Mouse (Mus musculus) neural tube, embryonic 13.5 days (tissue): ENCODE measurements at regions not wholly inside any gene's neighbourhood (a gene's known extent, or its start where the extent isn't known, plus 50 kb on each side); places are given as distances from the start of the nearest gene placed in this dataset.

ENCODE experiments used
- ATAC-seq: fragments of 200-750 bp; cut with Nextera tagmentation; 2 replicates; pipeline ENCODE4 v1.8.0; 2017; ENCODE audit warnings: low read depth, mild to moderate bottlenecking, moderate TSS enrichment, moderate library complexity
- H3K27ac ChIP-seq: fragments of 300-500 bp; sonication (generic); replicated peaks from 2 replicates; pipeline ENCODE4 v1.5.1; 2015; ENCODE audit warnings: moderate library complexity, mild to moderate bottlenecking, inconsistent platforms
- H3K27me3 ChIP-seq: fragments of 300-500 bp; sonication (generic); 2 replicates; pipeline ENCODE4 v1.6.1; 2015; ENCODE audit warnings: mild to moderate bottlenecking, inconsistent platforms
- H3K36me3 ChIP-seq: fragments of 300-500 bp; sonication (generic); 2 replicates; pipeline ENCODE4 v1.6.1; 2015; ENCODE audit warnings: mild to moderate bottlenecking, inconsistent platforms
- H3K4me1 ChIP-seq: fragments of 300-500 bp; sonication (generic); replicated peaks from 2 replicates; pipeline ENCODE4 v1.6.1; 2015; ENCODE audit warnings: inconsistent platforms
- H3K4me2 ChIP-seq: fragments of 300-500 bp; sonication (generic); 2 replicates; pipeline ENCODE4 v1.6.1; 2015; ENCODE audit warnings: inconsistent platforms, mild to moderate bottlenecking, moderate library complexity
- H3K4me3 ChIP-seq: fragments of 300-500 bp; sonication (generic); 2 replicates; pipeline ENCODE4 v1.5.1; 2015; ENCODE audit warnings: mild to moderate bottlenecking, inconsistent platforms
- H3K9ac ChIP-seq: fragments of 300-500 bp; sonication (generic); 2 replicates; pipeline ENCODE4 v1.6.1; 2015; ENCODE audit warnings: moderate library complexity, mild to moderate bottlenecking, inconsistent platforms
- H3K9me3 ChIP-seq: fragments of 300-500 bp; sonication (generic); 2 replicates; pipeline ENCODE4 v1.6.1; 2016; ENCODE audit warnings: inconsistent platforms
- WGBS: fragments of 180-500 bp; shearing (Covaris S2); methylation state at CpG from one replicate; pipeline ENCODE4 v1.1.7; 2015; 5-methylcytosine and 5-hydroxymethylcytosine counted together

DNA sequence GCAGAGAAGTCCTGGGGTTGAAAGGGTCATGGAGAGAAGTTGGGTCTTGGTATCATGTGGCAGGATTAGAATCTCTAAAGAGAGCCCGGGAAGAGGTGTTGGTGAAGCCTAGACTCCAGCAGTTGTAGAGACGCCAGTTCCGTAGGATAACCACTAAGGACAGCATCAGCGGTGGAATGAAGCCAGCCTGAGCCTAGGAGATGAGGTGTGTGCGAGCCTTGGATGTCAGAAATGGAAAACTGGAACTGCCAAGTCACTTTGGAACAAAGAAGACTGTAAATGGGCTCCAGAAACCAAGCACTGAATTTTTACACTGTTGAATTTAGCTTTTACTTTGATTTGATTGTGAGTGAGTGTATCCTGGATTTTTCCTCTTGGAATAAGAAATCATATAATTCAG lies 92.3 kb upstream of the Alg10b start:
- no peaks in the 10 kb centered on the region for H3K9me3 ChIP-seq
- H3K4me3 ChIP-seq: no peak overlapping the region
- H3K4me1 ChIP-seq: no peaks in the 10 kb centered on the region
- no peaks in the 10 kb centered on the region for H3K27me3 ChIP-seq
- H3K9ac ChIP-seq: no peak overlapping the region
- no peaks in the 10 kb centered on the region for H3K36me3 ChIP-seq
- no peak for ATAC-seq
- no peak overlapping the region for H3K27ac ChIP-seq
- H3K4me2 ChIP-seq: no peak overlapping the region
- WGBS: 89% methylated on average over 5 of the region's 5 CpGs

DNA sequence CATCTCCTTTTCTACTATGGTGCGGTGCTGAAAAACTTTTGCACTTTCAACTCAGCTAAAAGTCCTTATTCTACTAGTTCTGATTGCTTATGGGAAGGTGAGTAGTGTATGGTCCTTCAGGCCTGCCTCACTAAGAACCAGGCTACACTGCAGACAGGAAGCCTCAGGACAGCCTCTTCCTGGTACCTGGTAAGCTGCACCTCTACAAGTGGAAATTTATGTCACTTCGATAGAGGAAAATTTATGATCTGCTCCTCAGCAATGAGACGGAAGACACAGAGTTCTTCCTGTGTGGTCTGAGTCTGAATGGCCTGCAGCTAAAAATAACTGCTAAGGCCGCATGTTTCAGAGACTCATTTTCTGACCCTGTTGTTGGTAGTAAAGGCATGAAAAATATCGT lies 83.1 kb upstream of the Alg10b start:
- no peak for ATAC-seq
- WGBS: 51% methylated on average over 5 of the region's 5 CpGs
- no peaks in the 10 kb centered on the region for H3K9me3 ChIP-seq

GRCm38 (mm10) chr15:90148663-90149062 lies 75.4 kb upstream of the Alg10b start:
- ATAC-seq: no peak
- no peaks in the 10 kb centered on the region for H3K27me3 ChIP-seq

More for the DNA sequence above, 83.1 kb upstream of the Alg10b start:
- H3K4me3 ChIP-seq: no peak overlapping the region
- no peak overlapping the region for H3K27ac ChIP-seq
- no peaks in the 10 kb centered on the region for H3K27me3 ChIP-seq
- no peaks in the 10 kb centered on the region for H3K4me1 ChIP-seq
- H3K4me2 ChIP-seq: no peak overlapping the region
- no peaks in the 10 kb centered on the region for H3K36me3 ChIP-seq
- H3K9ac ChIP-seq: no peak overlapping the region

DNA sequence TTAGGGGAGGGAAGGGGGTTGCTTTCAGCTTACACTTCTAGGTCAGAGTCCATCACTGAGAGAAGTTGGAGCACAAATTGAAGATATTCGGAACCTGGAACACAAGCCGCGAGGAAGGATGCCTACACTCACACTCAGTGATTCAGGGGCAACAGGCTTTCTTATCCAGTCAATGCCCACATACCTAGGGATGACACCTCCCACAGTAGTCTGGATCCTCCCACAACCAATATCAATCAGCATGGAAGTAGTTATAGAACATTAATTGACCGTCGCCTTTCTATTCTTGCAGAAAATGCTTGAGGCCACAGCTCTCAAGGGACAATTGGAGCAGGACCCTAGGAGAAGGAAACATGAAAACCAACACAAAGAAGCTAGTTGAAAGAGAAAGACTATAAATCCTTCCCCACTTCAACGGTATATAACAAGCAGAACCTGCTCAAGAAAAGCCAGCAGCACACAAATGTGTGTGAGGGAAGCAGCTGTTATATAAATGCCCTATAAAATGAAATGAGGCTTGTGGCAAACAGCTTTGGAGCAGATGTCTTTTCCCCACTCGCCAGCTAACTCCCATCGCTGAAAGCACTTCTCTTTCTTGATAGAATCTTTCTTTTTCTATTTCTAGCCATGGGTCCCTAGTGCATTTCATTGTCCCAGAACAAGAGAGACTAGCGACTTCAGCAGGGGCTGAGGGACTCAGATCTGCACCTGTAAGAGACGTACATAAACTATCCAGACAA lies 70.1 kb upstream of the Alg10b start:
- Histone ChIP-seq H3K4me3 (no peak overlapping the region), H3K36me3 (no peaks in the 10 kb centered on the region), H3K4me2 (no peak overlapping the region), H3K4me1 (peaks cover 8% of the 10 kb centered on the region), H3K27me3 (no peaks in the 10 kb centered on the region), H3K27ac (peak overlapping the region; percentile 28; the same call in 1 of the 2 replicates), H3K9ac (no peak overlapping the region), H3K9me3 (no peaks in the 10 kb centered on the region; the same call in 1 of the 2 replicates)
- ATAC-seq: peak; percentile 83
- WGBS: 21% methylated on average over 10 of the region's 10 CpGs

More at GRCm38 (mm10) chr15:90148663-90149062, 75.4 kb upstream of the Alg10b start:
- no peak overlapping the region for H3K9ac ChIP-seq
- H3K4me1 ChIP-seq: 0 out of 2 replicates have a peak, but pooled peaks cover under 1% of the 10 kb centered on the region
- H3K27ac ChIP-seq: no peak overlapping the region
- no peaks in the 10 kb centered on the region for H3K9me3 ChIP-seq
- no peak overlapping the region for H3K4me3 ChIP-seq
- no peaks in the 10 kb centered on the region for H3K36me3 ChIP-seq
- H3K4me2 ChIP-seq: no peak overlapping the region
